Mouse (Mus musculus): ENCODE measurements around the gene Ccdc155.
A peak's percentile ranks its signal among the peaks of the same experiment; 100 is the strongest.

Gene Ccdc155

GRCm38 (mm10) chr7:45144368-45145174, 60.1 kb downstream of the Ccdc155 start:
- no peak for DNase-seq (ENCODE audit: low read depth)

GRCm38 (mm10) chr7:45141914-45142313, 62.8 kb downstream of the Ccdc155 start:
- DNase-seq (ENCODE audit: low read depth): no peak

GRCm38 (mm10) chr7:45141319-45141718, 63.4 kb downstream of the Ccdc155 start:
- no peak for DNase-seq (ENCODE audit: low read depth)

GRCm38 (mm10) chr7:45139904-45140723, 64.6 kb downstream of the Ccdc155 start:
- DNase-seq (ENCODE audit: low read depth): no peak

GRCm38 (mm10) chr7:45138403-45138802, 66.3 kb downstream of the Ccdc155 start:
- DNase-seq (ENCODE audit: low read depth): no peak

- no peak for DNase-seq (ENCODE audit: low read depth)
Observed at GRCm38 (mm10) chr7:45137171-45138006, 67.3 kb downstream of the Ccdc155 start.

- DNase-seq (ENCODE audit: low read depth): peak; percentile 68
Observed at GRCm38 (mm10) chr7:45135993-45136567, 68.6 kb downstream of the Ccdc155 start, which contains the start of the genes Gm45713 and Flt3l. TSS of gene Gm45713 (minus strand) at chr7:45136231. TSS of gene Flt3l (minus strand) at chr7:45136432.

- no peak for DNase-seq (ENCODE audit: low read depth)
Observed at GRCm38 (mm10) chr7:45135370-45135769, 69.3 kb downstream of the Ccdc155 start.

- DNase-seq (ENCODE audit: low read depth): no peak
Observed at GRCm38 (mm10) chr7:45134544-45135026, 70.1 kb downstream of the Ccdc155 start.
